Mouse (Mus musculus): Measurements from ENCODE around the gene Slco3a1. TPM values are rescaled to one million over a fixed set of nuclear protein-coding genes. Genes with fewer than 3 reads are reported as not detected.

Gene Slco3a1
- polyA plus RNA-seq, 1 experiment, result 5.8 TPM

- TF ChIP-seq POLR2A (IDR thresholded peaks at IDR 0.05; ENCODE audit: borderline replicate concordance, control insufficient read depth, low read depth, low read length), result no peak
- TF ChIP-seq CTCF (IDR thresholded peaks at IDR 0.05; ENCODE audit: control insufficient read depth, insufficient read depth, low read length), result no peak; the same call in 1 of the 2 replicates
- WGBS, result 76% methylated on average over 11 of the region's 11 CpGs
- H3K27ac ChIP-seq (ENCODE audit: control insufficient read depth, insufficient read depth, low read depth, low read length, poor library complexity), result no peak overlapping the region
- no peak overlapping the region for H3K4me3 ChIP-seq (replicated peaks; ENCODE audit: control insufficient read depth, low read depth, low read length)
- H3K4me1 ChIP-seq (ENCODE audit: control insufficient read depth, insufficient read depth, low read length), result no peaks in the 10 kb centered on the region
These were observed 186.2 kb downstream of the Slco3a1 start for GRCm38 (mm10) chr7:74368256-74368980.

- TF ChIP-seq POLR2A (IDR thresholded peaks at IDR 0.05; ENCODE audit: borderline replicate concordance, control insufficient read depth, low read depth, low read length) (no peak), CTCF (IDR thresholded peaks at IDR 0.05; ENCODE audit: control insufficient read depth, insufficient read depth, low read length) (peak; percentile 29; the same call in 1 of the 2 replicates)
- H3K27ac ChIP-seq (ENCODE audit: control insufficient read depth, insufficient read depth, low read depth, low read length, poor library complexity), result no peak overlapping the region
- 58% methylated on average over 7 of the region's 7 CpGs for WGBS
- H3K4me1 ChIP-seq (ENCODE audit: control insufficient read depth, insufficient read depth, low read length), result no peaks in the 10 kb centered on the region
- H3K4me3 ChIP-seq (replicated peaks; ENCODE audit: control insufficient read depth, low read depth, low read length), result no peak overlapping the region
These were observed 187.2 kb downstream of the Slco3a1 start for GRCm38 (mm10) chr7:74367350-74367749.

GRCm38 (mm10) chr7:74365623-74366022, 189.0 kb downstream of the Slco3a1 start:
- WGBS, result 78% methylated on average over 4 of the region's 4 CpGs
- H3K4me3 ChIP-seq (replicated peaks; ENCODE audit: control insufficient read depth, low read depth, low read length), result no peak overlapping the region
- TF ChIP-seq POLR2A (IDR thresholded peaks at IDR 0.05; ENCODE audit: borderline replicate concordance, control insufficient read depth, low read depth, low read length) (no peak), CTCF (IDR thresholded peaks at IDR 0.05; ENCODE audit: control insufficient read depth, insufficient read depth, low read length) (no peak)
- H3K27ac ChIP-seq (ENCODE audit: control insufficient read depth, insufficient read depth, low read depth, low read length, poor library complexity), result no peak overlapping the region
- no peaks in the 10 kb centered on the region for H3K4me1 ChIP-seq (ENCODE audit: control insufficient read depth, insufficient read depth, low read length)

GRCm38 (mm10) chr7:74364956-74365355, 189.6 kb downstream of the Slco3a1 start:
- TF ChIP-seq CTCF (IDR thresholded peaks at IDR 0.05; ENCODE audit: control insufficient read depth, insufficient read depth, low read length) (no peak), POLR2A (IDR thresholded peaks at IDR 0.05; ENCODE audit: borderline replicate concordance, control insufficient read depth, low read depth, low read length) (no peak)
- H3K27ac ChIP-seq (ENCODE audit: control insufficient read depth, insufficient read depth, low read depth, low read length, poor library complexity), result no peak overlapping the region
- H3K4me3 ChIP-seq (replicated peaks; ENCODE audit: control insufficient read depth, low read depth, low read length), result no peak overlapping the region
- H3K4me1 ChIP-seq (ENCODE audit: control insufficient read depth, insufficient read depth, low read length), result no peaks in the 10 kb centered on the region
- WGBS, result 83% methylated on average over 3 of the region's 3 CpGs

- 26% methylated on average over 2 of the region's 2 CpGs for WGBS
- TF ChIP-seq POLR2A (IDR thresholded peaks at IDR 0.05; ENCODE audit: borderline replicate concordance, control insufficient read depth, low read depth, low read length) (no peak), CTCF (IDR thresholded peaks at IDR 0.05; ENCODE audit: control insufficient read depth, insufficient read depth, low read length) (0 out of 2 replicates have a peak, but pooled peaks have one; percentile 22)
- Histone ChIP-seq H3K4me1 (ENCODE audit: control insufficient read depth, insufficient read depth, low read length) (no peaks in the 10 kb centered on the region), H3K4me3 (replicated peaks; ENCODE audit: control insufficient read depth, low read depth, low read length) (no peak overlapping the region), H3K27ac (ENCODE audit: control insufficient read depth, insufficient read depth, low read depth, low read length, poor library complexity) (no peak overlapping the region)
These were observed 191.1 kb downstream of the Slco3a1 start for GRCm38 (mm10) chr7:74363440-74363839.

- 63% methylated on average over 2 of the region's 2 CpGs for WGBS
- Histone ChIP-seq H3K4me3 (replicated peaks; ENCODE audit: control insufficient read depth, low read depth, low read length) (no peak overlapping the region), H3K4me1 (ENCODE audit: control insufficient read depth, insufficient read depth, low read length) (no peaks in the 10 kb centered on the region), H3K27ac (ENCODE audit: control insufficient read depth, insufficient read depth, low read depth, low read length, poor library complexity) (no peak overlapping the region)
- TF ChIP-seq CTCF (IDR thresholded peaks at IDR 0.05; ENCODE audit: control insufficient read depth, insufficient read depth, low read length) (no peak), POLR2A (IDR thresholded peaks at IDR 0.05; ENCODE audit: borderline replicate concordance, control insufficient read depth, low read depth, low read length) (no peak)
These were observed 192.9 kb downstream of the Slco3a1 start for GRCm38 (mm10) chr7:74361677-74362076.

- H3K4me3 ChIP-seq (replicated peaks; ENCODE audit: control insufficient read depth, low read depth, low read length), result no peak overlapping the region
- H3K27ac ChIP-seq (ENCODE audit: control insufficient read depth, insufficient read depth, low read depth, low read length, poor library complexity), result no peak overlapping the region
- TF ChIP-seq CTCF (IDR thresholded peaks at IDR 0.05; ENCODE audit: control insufficient read depth, insufficient read depth, low read length), result no peak
- TF ChIP-seq POLR2A (IDR thresholded peaks at IDR 0.05; ENCODE audit: borderline replicate concordance, control insufficient read depth, low read depth, low read length), result no peak
These were observed 197.6 kb downstream of the Slco3a1 start for GRCm38 (mm10) chr7:74357027-74357426.

GRCm38 (mm10) chr7:74354527-74355256, 199.9 kb downstream of the Slco3a1 start:
- H3K4me1 ChIP-seq (ENCODE audit: control insufficient read depth, insufficient read depth, low read length), result no peaks in the 10 kb centered on the region
- H3K4me3 ChIP-seq (replicated peaks; ENCODE audit: control insufficient read depth, low read depth, low read length), result no peak overlapping the region
- no peak overlapping the region for H3K27ac ChIP-seq (ENCODE audit: control insufficient read depth, insufficient read depth, low read depth, low read length, poor library complexity)
- 67% methylated on average over 8 of the region's 8 CpGs for WGBS
- no peak for TF ChIP-seq POLR2A (IDR thresholded peaks at IDR 0.05; ENCODE audit: borderline replicate concordance, control insufficient read depth, low read depth, low read length)
- TF ChIP-seq CTCF (IDR thresholded peaks at IDR 0.05; ENCODE audit: control insufficient read depth, insufficient read depth, low read length), result 0 out of 2 replicates have a peak, but pooled peaks have one; percentile 16

More at GRCm38 (mm10) chr7:74357027-74357426, 197.6 kb downstream of the Slco3a1 start:
- no peaks in the 10 kb centered on the region for H3K4me1 ChIP-seq (ENCODE audit: control insufficient read depth, insufficient read depth, low read length)

Data from bone marrow, adult 2 months (tissue).